ENCODE assay signal across 10 mouse cellular contexts in genomic region chr4:138361370-138361821, GRCm38 (mm10). TPM values are rescaled to one million over a fixed set of nuclear protein-coding genes. Genes with fewer than 3 reads are reported as not detected.
DNase-seq lines count a peak whose midpoint lies in the region; ATAC-seq and TF ChIP-seq lines count a peak whose summit lies in the region.
"Had no signal": no experiment of that assay in that cellular context is flagged by ENCODE, and none has a peak within 500 bp of the region (broad histone marks: within the 10 kb centered on the region; RNA-seq: fewer than 3 reads in every experiment).

No protein-coding gene starts in this region.

- H3K27me3 ChIP-seq in hindbrain, embryonic 14.5 days (ENCODE audit: control insufficient read depth, insufficient read depth, low read length) = 0 out of 2 replicates have a peak, but pooled peaks cover 4% of the 10 kb centered on the region
- H3K27me3 ChIP-seq in small intestine, adult 2 months (ENCODE audit: control insufficient read depth, insufficient read depth, low read length) = no peaks in the 10 kb centered on the region
- H3K27me3 ChIP-seq in liver, embryonic 12.5 days (replicated peaks) = peaks cover 27% of the 10 kb centered on the region

- intact Hi-C loops in left cerebral cortex, postnatal 4 days (cut with DNase I) = no loop called here

- H3K27ac ChIP-seq in hindbrain, embryonic 14.5 days = peak overlapping the region; percentile 79
- peak overlapping the region; percentile 33; the same call in 1 of the 2 replicates for H3K27ac ChIP-seq in small intestine, adult 2 months (ENCODE audit: insufficient read depth, low read depth, low read length)
- H3K27ac ChIP-seq in liver, embryonic 12.5 days = no peak overlapping the region

- TF ChIP-seq CTCF in small intestine, adult 2 months (IDR thresholded peaks at IDR 0.05; ENCODE audit: extremely low read depth, insufficient read length, insufficient replicate concordance, low read depth, low read length) = no peak

- H3K4me1 ChIP-seq in hindbrain, embryonic 14.5 days (replicated peaks; ENCODE audit: control insufficient read depth, insufficient read depth, low read length) = peaks cover 10% of the 10 kb centered on the region
- H3K4me1 ChIP-seq in small intestine, adult 2 months (ENCODE audit: control insufficient read depth, insufficient read depth, insufficient read length, low read length) = peaks cover 18% of the 10 kb centered on the region
- 0 out of 2 replicates have a peak, but pooled peaks cover 3% of the 10 kb centered on the region for H3K4me1 ChIP-seq in liver, embryonic 12.5 days

- peak; percentile 28 for DNase-seq in left cerebral cortex, postnatal 4 days
- DNase-seq in left cerebral cortex, adult 18-20 months (ENCODE audit: low spot score in 2 of 2) = no peak
- peak; percentile 72 for DNase-seq in cerebellum, adult 9-11 months
- peak; percentile 31 for DNase-seq in hindbrain, embryonic 14.5 days (ENCODE audit: low spot score)
- DNase-seq in gastrocnemius, adult 18-20 months (ENCODE audit: low spot score) = no peak
- no peak for DNase-seq in urinary bladder, adult 2 months (ENCODE audit: low spot score)
- DNase-seq: gastrocnemius, postnatal 14 days; lung, embryonic 14.5 days had no signal

- ATAC-seq in hindbrain, embryonic 14.5 days (ENCODE audit: low FRiP score) = 0 out of 2 replicates have a peak, but pooled peaks have one; percentile 24
- ATAC-seq in liver, embryonic 12.5 days = no peak

- no peaks in the 10 kb centered on the region for H3K36me3 ChIP-seq in hindbrain, embryonic 14.5 days (replicated peaks; ENCODE audit: control insufficient read depth, insufficient read depth)
- H3K36me3 ChIP-seq in small intestine, adult 2 months (ENCODE audit: control insufficient read depth, insufficient read depth, low read length) = peaks cover 6% of the 10 kb centered on the region
- no peaks in the 10 kb centered on the region for H3K36me3 ChIP-seq in liver, embryonic 12.5 days

- no peak for TF ChIP-seq POLR2A in small intestine, adult 2 months (IDR thresholded peaks at IDR 0.05; ENCODE audit: low read depth, low read length)

- peak overlapping the region; percentile 52; the same call in 1 of the 2 replicates for H3K9ac ChIP-seq in hindbrain, embryonic 14.5 days
- no peak overlapping the region for H3K9ac ChIP-seq in liver, embryonic 12.5 days
- H3K9ac ChIP-seq: lung, embryonic 14.5 days had no signal

- no peak overlapping the region for H3K4me3 ChIP-seq in hindbrain, embryonic 14.5 days (replicated peaks; ENCODE audit: low read length)
- peak overlapping the region; percentile 10; the same call in 1 of the 2 replicates for H3K4me3 ChIP-seq in small intestine, adult 2 months (ENCODE audit: low read depth, low read length)
- H3K4me3 ChIP-seq in liver, embryonic 12.5 days = no peak overlapping the region

- 4% methylated on average over 11 of the region's 11 CpGs for WGBS in hindbrain, embryonic 14.5 days
- 12% methylated on average over 11 of the region's 11 CpGs for WGBS in small intestine, adult 2 months
- WGBS in liver, embryonic 12.5 days (ENCODE audit: insufficient replicate concordance) = 30% methylated on average over 11 of the region's 11 CpGs

- peak overlapping the region; percentile 34 for H3K4me2 ChIP-seq in hindbrain, embryonic 14.5 days (replicated peaks)
- H3K4me2 ChIP-seq in liver, embryonic 12.5 days = no peak overlapping the region
- H3K4me2 ChIP-seq: lung, embryonic 14.5 days had no signal

- no peaks in the 10 kb centered on the region for H3K9me3 ChIP-seq in hindbrain, embryonic 14.5 days (ENCODE audit: control insufficient read depth, low read length)
- H3K9me3 ChIP-seq in liver, embryonic 12.5 days (replicated peaks) = no peaks in the 10 kb centered on the region

RNA-seq across cellular contexts. Expression of gene Cda, which starts 6.4 kb away (rescaled TPM):
- total RNA-seq in left cerebral cortex, postnatal 4 days (2021) = under 1 TPM; 0.76 to 0.87 TPM
- total RNA-seq in left cerebral cortex, adult 18-20 months (2021) = 1 to 10 TPM; 5.0 to 6.1 TPM
- polyA plus RNA-seq in hindbrain, embryonic 14.5 days (2014; fragmentation: Nextera tagmentation; extraction: Ambion mirVana) = 5.2 and 6.4 TPM in 2 replicates
- polyA plus RNA-seq in small intestine, adult 2 months (2012; rRNA removed) = 218 and 419 TPM in 2 replicates
- 1 to 10 TPM in 1 of 2 experiments, under 1 TPM in 1; 0.57 to 1.1 TPM for total RNA-seq in gastrocnemius, adult 18-20 months (2021)
- 5.1 and 5.8 TPM in 2 replicates for polyA plus RNA-seq in liver, embryonic 12.5 days (2016; fragmentation: Nextera tagmentation; extraction: Ambion mirVana)
- polyA plus RNA-seq in urinary bladder, adult 2 months (2012; rRNA removed) = 3.3 and 4.1 TPM in 2 replicates

RNA-seq across cellular contexts. Expression of gene Fam43b, which starts 34.9 kb away (rescaled TPM):
- total RNA-seq in left cerebral cortex, postnatal 4 days (2021) = 10 to 100 TPM; 27.7 to 30.6 TPM
- total RNA-seq in left cerebral cortex, adult 18-20 months (2021) = 10 to 100 TPM; 48.0 TPM
- polyA plus RNA-seq in hindbrain, embryonic 14.5 days (2014; fragmentation: Nextera tagmentation; extraction: Ambion mirVana) = 8.8 and 13.6 TPM in 2 replicates
- polyA plus RNA-seq in small intestine, adult 2 months (2012; rRNA removed) = 0.08 TPM in 1 of 2 replicates, not detected in the other
- not detected for total RNA-seq in gastrocnemius, adult 18-20 months (2021)
- polyA plus RNA-seq in liver, embryonic 12.5 days (2016; fragmentation: Nextera tagmentation; extraction: Ambion mirVana) = not detected in 2 replicates
- 0.04 TPM in 1 of 2 replicates, not detected in the other for polyA plus RNA-seq in urinary bladder, adult 2 months (2012; rRNA removed)
- polyA plus RNA-seq: lung, embryonic 14.5 days had no signal

RNA-seq across cellular contexts. Expression of gene Pink1, which starts 35.3 kb away (rescaled TPM):
- total RNA-seq in left cerebral cortex, postnatal 4 days (2021) = 100 to 1,000 TPM; 120 to 126 TPM
- 100 to 1,000 TPM; 347 to 376 TPM for total RNA-seq in left cerebral cortex, adult 18-20 months (2021)
- polyA plus RNA-seq in hindbrain, embryonic 14.5 days (2014; fragmentation: Nextera tagmentation; extraction: Ambion mirVana) = 53.4 and 57.4 TPM in 2 replicates
- 54.9 and 134 TPM in 2 replicates for polyA plus RNA-seq in small intestine, adult 2 months (2012; rRNA removed)
- total RNA-seq in gastrocnemius, adult 18-20 months (2021) = 100 to 1,000 TPM; 737 to 833 TPM
- 28.8 and 30.2 TPM in 2 replicates for polyA plus RNA-seq in liver, embryonic 12.5 days (2016; fragmentation: Nextera tagmentation; extraction: Ambion mirVana)
- 92.3 and 122 TPM in 2 replicates for polyA plus RNA-seq in urinary bladder, adult 2 months (2012; rRNA removed)

RNA-seq across cellular contexts. Expression of gene Ddost, which starts 56.9 kb away (rescaled TPM):
- 100 to 1,000 TPM; 108 to 115 TPM for total RNA-seq in left cerebral cortex, postnatal 4 days (2021)
- 10 to 100 TPM; 93.2 to 93.8 TPM for total RNA-seq in left cerebral cortex, adult 18-20 months (2021)
- 197 and 208 TPM in 2 replicates for polyA plus RNA-seq in hindbrain, embryonic 14.5 days (2014; fragmentation: Nextera tagmentation; extraction: Ambion mirVana)
- 150 and 244 TPM in 2 replicates for polyA plus RNA-seq in small intestine, adult 2 months (2012; rRNA removed)
- total RNA-seq in gastrocnemius, adult 18-20 months (2021) = 10 to 100 TPM; 29.5 to 34.0 TPM
- 206 and 212 TPM in 2 replicates for polyA plus RNA-seq in liver, embryonic 12.5 days (2016; fragmentation: Nextera tagmentation; extraction: Ambion mirVana)
- polyA plus RNA-seq in urinary bladder, adult 2 months (2012; rRNA removed) = 133 and 138 TPM in 2 replicates

Comparison
In these comparisons a context has a peak if more than half of its experiments do, and no peak if none do; other contexts are left out.
1. DNase-seq: peak in left cerebral cortex, postnatal 4 days (single experiment), cerebellum, adult 9-11 months (single experiment) and hindbrain, embryonic 14.5 days (single experiment); none in left cerebral cortex, adult 18-20 months (0 of 2), gastrocnemius, adult 18-20 months (single experiment) and urinary bladder, adult 2 months (single experiment).
2. RNA of gene Cda, which starts 6.4 kb away (polyA plus RNA-seq): 218 to 419 TPM in small intestine, adult 2 months; 5.2 to 6.4 TPM in hindbrain, embryonic 14.5 days, 5.1 to 5.8 TPM in liver, embryonic 12.5 days and 3.3 to 4.1 TPM in urinary bladder, adult 2 months; every median in the first group is over 10 times any median in the second.